Mouse (Mus musculus): ENCODE results near the gene Lmntd2.
"Not testable (repeated sequence)": the region's sequence is repeated elsewhere in the genome, so short reads cannot be mapped to it uniquely, and the experiment has no call there.

The Lmntd2 gene

DNA sequence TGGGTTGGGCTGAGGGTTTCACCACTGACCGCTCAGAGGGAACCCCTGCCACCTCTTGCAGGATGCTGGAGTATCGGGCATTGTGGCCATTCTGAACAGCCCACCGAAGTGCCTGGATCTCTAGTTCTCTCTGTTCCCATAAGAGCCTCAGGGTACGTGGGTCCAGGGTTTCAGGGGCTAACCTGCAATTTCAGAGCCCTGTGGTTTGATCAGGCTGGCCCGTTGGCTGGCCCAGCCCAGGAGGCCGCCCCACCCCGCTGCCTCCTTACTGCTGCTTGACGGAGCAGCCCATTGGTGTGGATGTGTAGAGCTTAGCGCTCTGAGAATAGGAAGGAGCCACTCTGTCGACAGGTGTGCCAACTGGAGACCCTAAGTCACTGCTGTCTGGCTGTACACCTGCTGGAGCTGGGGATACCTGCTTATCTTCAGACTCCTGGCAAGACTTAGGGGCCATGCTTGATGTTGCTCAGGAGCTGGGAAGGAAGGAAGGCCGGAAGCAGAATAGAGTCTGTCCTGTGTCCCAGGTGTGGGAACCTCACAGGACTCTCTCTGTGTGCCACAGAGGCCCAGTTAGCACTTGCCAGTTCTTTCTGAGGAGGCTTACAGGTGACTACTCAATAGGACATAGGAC, at the start of gene Lmntd2:
Lmntd2 (minus strand) TSS at position 476 of the 631 bp plus-strand sequence.
- in situ Hi-C loops (cut with MboI; ENCODE audit: low sequenced_read_pairs): no loop called here

- in situ Hi-C loops (cut with MboI; ENCODE audit: low sequenced_read_pairs): no loop called here
These were observed 49.8 kb upstream of the Lmntd2 start for GRCm38 (mm10) chr7:141263640-141264039.

DNA sequence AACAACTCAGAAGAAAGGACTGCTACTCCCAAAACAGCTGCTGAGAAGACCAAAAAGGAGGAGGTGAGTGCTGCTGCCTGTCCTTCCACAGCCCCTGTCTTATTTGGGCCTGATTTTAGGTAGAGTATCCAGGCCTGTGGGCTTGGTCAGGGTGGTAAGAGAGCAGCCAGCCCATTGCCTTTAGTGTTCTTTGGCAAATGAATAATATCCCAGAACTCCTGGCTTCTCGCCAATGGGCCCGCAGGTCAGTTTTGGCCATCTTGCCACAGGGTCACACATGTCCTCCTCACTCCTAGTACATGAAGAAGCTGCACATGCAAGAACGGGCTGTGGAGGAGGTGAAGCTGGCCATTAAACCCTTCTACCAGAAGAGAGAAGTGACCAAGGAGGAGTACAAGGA, 47.6 kb upstream of the Lmntd2 start:
- in situ Hi-C loops (cut with MboI; ENCODE audit: low sequenced_read_pairs): no loop called here

GRCm38 (mm10) chr7:141256159-141256558, 42.3 kb upstream of the Lmntd2 start:
- in situ Hi-C loops (cut with MboI; ENCODE audit: low sequenced_read_pairs): no loop called here

DNA sequence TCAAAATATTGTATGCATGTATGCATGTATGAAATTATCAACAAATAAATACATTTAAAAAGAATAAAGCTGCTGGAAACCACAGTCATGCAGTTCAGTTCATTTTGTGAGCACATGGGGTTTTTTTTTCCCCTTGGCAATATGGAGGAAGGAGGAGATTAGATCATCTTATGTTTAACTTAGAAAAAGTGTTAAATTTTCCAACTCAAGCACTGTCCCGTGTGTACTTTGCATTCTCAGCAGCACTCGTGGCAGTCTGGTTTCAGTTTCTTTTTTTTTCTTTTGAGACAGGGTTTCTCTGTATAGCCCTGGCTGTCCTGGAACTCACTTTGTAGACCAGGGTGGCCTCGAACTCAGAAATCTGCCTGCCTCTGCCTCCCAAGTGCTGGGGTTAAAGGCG, 36.6 kb upstream of the Lmntd2 start:
- in situ Hi-C loops (cut with MboI; ENCODE audit: low sequenced_read_pairs): not testable (repeated sequence)

GRCm38 (mm10) chr7:141231551-141231950, 17.7 kb upstream of the Lmntd2 start:
- in situ Hi-C loops (cut with MboI; ENCODE audit: low sequenced_read_pairs): no loop called here

GRCm38 (mm10) chr7:141231111-141231510, 17.2 kb upstream of the Lmntd2 start:
- in situ Hi-C loops (cut with MboI; ENCODE audit: low sequenced_read_pairs): no loop called here

DNA sequence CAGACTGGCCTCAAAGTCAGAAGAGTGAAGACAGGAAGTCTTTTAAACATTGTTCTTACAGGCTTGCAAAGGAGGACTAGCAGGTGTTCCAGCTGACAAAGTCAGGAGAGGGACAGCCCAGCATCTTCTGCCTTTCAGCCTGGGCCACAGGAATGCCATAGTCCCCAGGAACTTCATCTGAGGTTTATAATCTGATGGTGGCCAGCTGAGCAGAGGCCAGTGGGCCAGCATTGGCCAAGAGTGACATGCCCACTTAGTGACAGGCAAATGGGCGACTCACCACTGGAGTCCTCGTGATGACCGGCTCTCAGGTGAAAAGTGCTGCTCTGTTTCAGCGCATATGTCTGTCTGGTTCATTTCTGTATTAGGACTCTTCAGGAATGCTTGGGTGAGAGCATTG, 16.7 kb upstream of the Lmntd2 start:
- in situ Hi-C loops (cut with MboI; ENCODE audit: low sequenced_read_pairs): no loop called here

DNA sequence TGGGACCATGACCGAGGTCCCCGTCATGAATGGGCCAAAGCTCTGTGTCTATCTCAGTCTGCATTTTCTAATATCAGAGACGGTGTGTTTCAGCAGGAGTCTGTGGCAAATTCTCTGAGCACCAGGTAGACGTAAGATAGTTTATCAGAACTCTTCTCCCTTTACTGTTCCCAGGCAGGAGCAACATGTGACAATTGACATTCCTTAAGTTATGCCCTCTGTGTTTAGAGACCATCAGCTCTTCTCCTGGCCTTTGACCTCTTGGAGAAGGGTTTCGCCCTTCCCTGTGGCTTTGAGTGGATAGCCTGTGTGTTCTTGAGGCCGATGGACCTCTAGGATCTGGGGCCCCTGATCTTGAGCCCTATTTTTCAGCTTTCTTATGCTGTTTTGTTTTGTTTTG, 15.8 kb upstream of the Lmntd2 start:
- in situ Hi-C loops (cut with MboI; ENCODE audit: low sequenced_read_pairs): no loop called here

- in situ Hi-C loops (cut with MboI; ENCODE audit: low sequenced_read_pairs): no loop called here
These were observed 14.6 kb upstream of the Lmntd2 start, which contains the start of gene Phrf1 for GRCm38 (mm10) chr7:141228279-141229067. Gene Phrf1, plus strand, starts transcription at chr7:141228784.

- in situ Hi-C loops (cut with MboI; ENCODE audit: low sequenced_read_pairs): no loop called here
These were observed 13.9 kb upstream of the Lmntd2 start for GRCm38 (mm10) chr7:141227796-141228195.

DNA sequence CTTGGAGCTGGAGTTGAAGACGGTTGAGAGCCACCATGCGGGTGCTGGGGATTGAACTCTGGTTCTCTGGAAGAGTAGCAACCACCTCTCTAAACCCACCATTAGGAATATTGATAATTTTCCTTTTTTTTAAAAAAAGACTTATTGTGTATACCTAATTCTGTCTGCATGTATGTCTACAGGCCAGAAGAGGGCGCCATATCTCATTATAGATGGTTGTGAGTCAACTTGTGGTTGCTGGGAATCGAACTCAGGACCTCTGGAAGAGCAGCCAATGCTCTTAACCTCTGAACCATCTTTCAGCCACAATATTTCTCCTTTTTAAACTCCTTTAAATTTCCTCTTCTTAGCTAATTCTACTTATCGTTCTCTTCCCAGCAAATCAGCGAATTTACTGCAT, 12.7 kb upstream of the Lmntd2 start:
- in situ Hi-C loops (cut with MboI; ENCODE audit: low sequenced_read_pairs): no loop called here

- in situ Hi-C loops (cut with MboI; ENCODE audit: low sequenced_read_pairs): no loop called here
These were observed 8.9 kb upstream of the Lmntd2 start for GRCm38 (mm10) chr7:141222696-141223215.

GRCm38 (mm10) chr7:141222126-141222467, 8.2 kb upstream of the Lmntd2 start:
- in situ Hi-C loops (cut with MboI; ENCODE audit: low sequenced_read_pairs): no loop called here

- in situ Hi-C loops (cut with MboI; ENCODE audit: low sequenced_read_pairs): no loop called here
These were observed 7.6 kb upstream of the Lmntd2 start for GRCm38 (mm10) chr7:141221249-141222125.

DNA sequence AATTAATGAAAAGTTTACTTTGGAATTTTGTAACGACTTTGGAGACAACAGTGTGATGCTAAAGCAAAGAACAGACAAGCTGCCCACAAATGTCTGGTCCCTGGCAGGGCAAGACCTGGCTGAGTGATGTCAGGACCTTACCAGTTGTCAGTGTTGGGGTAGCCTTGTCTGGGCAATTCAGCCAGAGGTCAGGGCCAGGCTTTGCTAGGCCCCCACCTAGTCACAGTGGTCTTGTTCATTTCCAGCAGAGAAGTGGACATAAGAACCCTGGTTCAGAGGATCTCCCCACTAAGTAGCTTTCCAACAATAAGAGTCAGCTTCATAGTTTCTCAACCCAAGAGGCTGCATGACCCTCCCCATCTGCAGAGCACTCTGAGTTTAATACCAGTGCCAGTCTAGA, 6.5 kb upstream of the Lmntd2 start:
- in situ Hi-C loops (cut with MboI; ENCODE audit: low sequenced_read_pairs): no loop called here

- in situ Hi-C loops (cut with MboI; ENCODE audit: low sequenced_read_pairs): no loop called here
These were observed 5.7 kb upstream of the Lmntd2 start for GRCm38 (mm10) chr7:141219558-141220099.

GRCm38 (mm10) chr7:141218557-141219133, 4.8 kb upstream of the Lmntd2 start:
- in situ Hi-C loops (cut with MboI; ENCODE audit: low sequenced_read_pairs): no loop called here

- in situ Hi-C loops (cut with MboI; ENCODE audit: low sequenced_read_pairs): no loop called here
These were observed 4.3 kb upstream of the Lmntd2 start for GRCm38 (mm10) chr7:141218141-141218540.

DNA sequence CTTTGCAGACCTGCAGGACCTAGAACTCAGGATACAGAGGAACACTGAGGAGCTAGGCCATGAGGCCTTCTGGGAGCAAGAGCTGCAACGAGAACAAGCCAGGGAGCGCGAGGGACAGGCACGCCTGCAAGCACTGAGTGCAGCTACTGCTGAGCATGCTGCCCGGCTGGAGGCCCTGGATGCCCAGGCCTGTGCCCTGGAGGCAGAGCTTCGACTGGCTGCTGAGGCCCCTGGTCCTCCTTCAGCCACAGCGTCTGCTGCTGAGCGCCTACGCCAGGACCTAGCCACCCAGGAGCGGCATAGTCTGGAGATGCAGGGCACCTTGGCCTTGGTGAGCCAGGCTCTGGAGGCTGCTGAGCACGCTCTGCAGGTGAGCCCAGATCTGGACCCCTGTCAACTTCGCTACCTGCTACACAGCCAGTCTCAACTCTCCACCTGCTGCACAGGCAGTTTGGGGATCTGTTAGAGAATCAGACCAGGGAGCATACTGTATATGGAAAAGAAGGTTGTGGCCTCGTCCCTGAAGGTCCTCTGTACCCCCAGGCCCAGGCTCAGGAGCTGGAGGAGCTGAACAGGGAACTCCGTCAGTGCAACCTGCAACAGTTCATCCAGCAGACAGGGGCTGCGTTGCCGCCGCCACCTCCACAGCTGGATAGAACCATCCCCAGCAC, 3.6 kb upstream of the Lmntd2 start:
- in situ Hi-C loops (cut with MboI; ENCODE audit: low sequenced_read_pairs): no loop called here
